Mouse (Mus musculus): ENCODE results near the gene Fto.

DNA sequence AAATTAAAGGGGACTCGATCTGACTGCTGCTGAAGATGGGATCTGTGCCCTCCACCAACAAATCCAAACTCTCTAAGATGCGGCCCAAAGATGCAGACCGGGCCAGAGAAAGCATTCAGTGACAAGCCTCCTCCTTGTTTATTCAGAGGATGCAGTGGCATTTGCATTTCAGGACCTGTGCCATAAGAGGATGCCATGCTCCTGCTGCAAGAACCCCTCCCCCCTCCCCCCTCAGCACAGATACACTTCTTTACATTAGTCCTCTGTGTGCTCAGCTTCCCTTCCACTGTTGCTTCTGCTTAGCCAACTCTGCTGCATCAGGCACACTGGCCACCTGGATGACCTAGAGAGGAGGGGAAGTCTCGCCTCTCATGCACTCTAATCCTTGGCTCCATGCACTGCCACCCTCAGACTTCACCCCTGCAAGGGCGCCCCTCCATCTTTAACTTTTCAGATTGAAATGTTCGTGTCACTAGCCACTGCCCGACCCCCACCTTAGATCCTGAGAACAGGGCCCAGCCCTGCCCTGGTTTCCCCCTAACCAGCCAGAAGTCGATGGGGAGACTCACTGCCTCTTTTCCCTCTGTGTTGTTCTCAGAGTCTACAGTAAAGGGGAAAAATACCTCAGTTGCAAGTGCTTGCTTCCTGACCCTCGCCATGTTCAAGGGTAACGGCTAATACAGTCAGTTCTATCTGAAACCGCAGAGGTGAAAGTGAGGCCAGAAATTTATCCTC, 14.3 kb downstream of the Fto start:
- TF ChIP-seq CTCF (IDR thresholded peaks at IDR 0.05; ENCODE audit: extremely low read depth, insufficient read depth, low read length) (no peak), POLR2A (IDR thresholded peaks at IDR 0.05; ENCODE audit: extremely low read depth, insufficient read depth, low read length) (no peak)
